Mouse (Mus musculus) testis, adult 2 months (tissue): ENCODE measurements around the gene Vezt. TPM values are rescaled to one million over a fixed set of nuclear protein-coding genes. Genes with fewer than 3 reads are reported as not detected.

ENCODE experiments used
- H3K27ac ChIP-seq: fragments of 200-500 bp; 2 replicates; pipeline ENCODE4 v1.5.1; 2012; ENCODE audit warnings: low read depth, low read length; ENCODE audit not compliant: control insufficient read depth, insufficient read depth
- H3K27me3 ChIP-seq: fragments of 200-500 bp; 2 replicates; pipeline ENCODE4 v1.6.1; 2012; ENCODE audit warnings: mild to moderate bottlenecking, low read length, moderate library complexity; ENCODE audit not compliant: control insufficient read depth, insufficient read depth
- H3K36me3 ChIP-seq: fragments of 200-500 bp; 2 replicates; pipeline ENCODE4 v1.6.1; 2012; ENCODE audit warnings: mild to moderate bottlenecking, low read length; ENCODE audit not compliant: control insufficient read depth, insufficient read depth
- H3K4me1 ChIP-seq: fragments of 200-500 bp; 2 replicates; pipeline ENCODE4 v1.6.1; 2012; ENCODE audit warnings: low read length; ENCODE audit not compliant: control insufficient read depth, insufficient read depth
- H3K4me3 ChIP-seq: fragments of 200-500 bp; 2 replicates; pipeline ENCODE4 v1.5.1; 2012; ENCODE audit warnings: low read depth, mild to moderate bottlenecking, low read length, moderate library complexity, mixed read lengths; ENCODE audit not compliant: control insufficient read depth
- CTCF ChIP-seq: fragments of 200-500 bp; IDR thresholded peaks from 2 replicates; pipeline ENCODE4 v1.5.1; 2012; ENCODE audit warnings: low read depth, mild to moderate bottlenecking, inconsistent platforms, low read length, moderate library complexity; ENCODE audit not compliant: control insufficient read depth, insufficient read depth, insufficient replicate concordance
- POLR2A ChIP-seq: fragments of 200-500 bp; IDR thresholded peaks from 2 replicates; pipeline ENCODE4 v1.6.1; 2012; ENCODE audit warnings: low read depth, mild to moderate bottlenecking, inconsistent platforms, low read length, moderate library complexity; ENCODE audit not compliant: control insufficient read depth
- polyA plus RNA-seq: library from polyadenylated mRNA; depleted of rRNA; stranded (reverse); fragments of >200 nt; gene quantifications from 2 replicates; pipeline ENCODE4 v1.2.3, GENCODE M21; 2012; rRNA removed

Vezt gene
- polyA plus RNA-seq = 25.3 and 33.7 TPM in 2 replicates

DNA sequence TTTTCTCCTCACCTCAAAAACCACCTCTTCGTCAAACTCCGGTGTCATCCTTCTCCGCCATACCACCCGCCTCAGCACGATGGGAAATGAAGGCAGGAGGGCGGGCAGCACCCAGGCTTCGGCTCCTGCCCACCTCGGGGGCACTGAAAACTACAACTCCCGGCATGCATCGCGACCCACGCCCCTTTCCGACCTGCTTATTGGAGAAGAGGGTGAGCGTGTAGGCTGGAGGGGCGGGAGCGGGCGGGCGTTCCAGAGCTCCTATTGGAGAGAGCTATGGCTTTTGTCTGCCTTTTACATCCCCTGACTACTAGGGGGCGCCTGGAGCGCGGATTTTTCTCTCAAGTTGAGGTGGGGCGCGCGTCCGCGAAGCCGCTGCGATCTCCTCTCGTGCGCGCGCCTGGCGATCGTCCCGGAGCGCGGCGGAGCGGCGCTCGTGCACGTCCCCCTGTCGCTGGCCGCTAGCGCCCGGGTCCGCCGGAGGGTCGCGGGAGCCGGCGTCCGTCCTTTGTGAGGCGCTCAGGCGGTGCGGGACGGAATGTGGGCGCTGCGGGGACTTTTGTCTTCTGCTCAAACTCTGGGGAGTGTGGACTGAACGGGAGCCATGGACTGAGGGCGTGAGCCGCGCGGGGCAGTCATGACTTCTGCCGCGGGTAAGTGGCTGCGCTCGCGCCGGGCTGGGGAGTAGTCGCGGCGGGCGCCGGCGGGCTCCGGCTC, at the start of gene Vezt, which contains the start of gene Fgd6:
TSS of gene Vezt (minus strand) at position 160 of the 717 bp plus-strand sequence.
TSS of gene Fgd6 (plus strand) at position 344 of the 717 bp plus-strand sequence.
- TF ChIP-seq POLR2A (peak; percentile 58), CTCF (no peak; the same call in 1 of the 2 replicates)
- no peaks in the 10 kb centered on the region; the same call in 1 of the 2 replicates for H3K4me1 ChIP-seq
- peak within 1 kb of the TSS; percentile 77 for H3K27ac ChIP-seq

DNA sequence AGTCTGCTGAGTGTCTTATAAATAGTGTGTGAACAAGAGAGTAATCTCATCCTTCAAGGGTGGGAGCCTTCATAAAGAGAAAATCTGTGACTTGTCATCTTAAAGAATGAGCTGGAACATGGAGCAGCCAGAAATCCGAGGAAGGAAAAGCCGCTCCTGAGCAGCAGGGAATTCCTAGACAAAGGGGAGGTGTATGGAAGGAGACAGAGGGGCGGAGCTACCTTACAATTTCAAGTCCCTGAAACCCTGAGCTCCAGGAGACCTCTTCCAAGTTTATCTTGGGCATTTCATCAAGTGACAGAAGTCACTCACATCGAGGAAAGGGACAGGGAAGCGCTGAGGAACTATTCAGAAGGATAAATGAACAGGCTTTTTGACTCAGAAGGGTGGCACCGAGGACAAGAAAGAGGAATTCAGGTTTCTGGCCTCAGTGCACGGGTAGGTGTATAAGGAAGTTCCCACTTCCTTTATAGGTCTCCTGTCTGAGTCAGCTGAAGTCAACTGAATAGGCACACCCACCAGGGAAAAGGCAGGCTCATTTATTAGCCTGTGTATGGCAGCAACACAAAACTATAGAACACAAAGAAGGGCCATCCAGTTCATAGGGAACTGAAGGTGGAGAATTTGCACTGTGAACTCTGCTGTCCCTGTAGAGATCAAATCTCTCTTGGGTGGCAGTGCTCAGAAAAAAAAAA, 46.6 kb upstream of the Vezt start:
- H3K27me3 ChIP-seq = no peaks in the 10 kb centered on the region
- H3K4me1 ChIP-seq = no peaks in the 10 kb centered on the region
- no peak overlapping the region for H3K4me3 ChIP-seq
- H3K36me3 ChIP-seq = no peaks in the 10 kb centered on the region
- no peak for TF ChIP-seq POLR2A
- TF ChIP-seq CTCF = no peak
- H3K27ac ChIP-seq = no peak overlapping the region

More for the DNA sequence above, at the start of gene Vezt, which contains the start of gene Fgd6:
- Histone ChIP-seq H3K27me3 (no peaks in the 10 kb centered on the region), H3K36me3 (no peaks in the 10 kb centered on the region), H3K4me3 (peak within 1 kb of the TSS; percentile 94)

DNA sequence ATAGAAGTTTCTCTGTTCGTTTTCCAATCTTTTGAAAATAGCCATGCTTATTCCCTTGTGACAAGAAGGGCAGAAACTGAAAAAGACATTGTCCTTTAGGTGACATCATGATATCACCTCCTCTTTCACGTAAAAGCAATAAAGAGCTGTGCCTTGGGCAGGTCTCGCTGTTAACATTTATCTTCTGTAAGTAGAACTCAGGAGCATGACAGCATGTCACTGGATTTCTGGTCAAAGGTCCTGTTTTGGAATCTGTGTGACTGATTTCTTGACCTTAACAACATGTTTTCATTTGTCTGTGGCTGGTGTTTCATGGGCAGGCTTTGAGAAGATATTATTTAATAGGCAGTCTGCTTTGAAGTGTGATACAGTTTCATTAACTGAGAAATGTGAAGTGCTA, 45.1 kb upstream of the Vezt start:
- Histone ChIP-seq H3K4me3 (no peak overlapping the region), H3K36me3 (no peaks in the 10 kb centered on the region), H3K27me3 (no peaks in the 10 kb centered on the region), H3K27ac (no peak overlapping the region), H3K4me1 (no peaks in the 10 kb centered on the region)
- TF ChIP-seq POLR2A (no peak), CTCF (no peak)

DNA sequence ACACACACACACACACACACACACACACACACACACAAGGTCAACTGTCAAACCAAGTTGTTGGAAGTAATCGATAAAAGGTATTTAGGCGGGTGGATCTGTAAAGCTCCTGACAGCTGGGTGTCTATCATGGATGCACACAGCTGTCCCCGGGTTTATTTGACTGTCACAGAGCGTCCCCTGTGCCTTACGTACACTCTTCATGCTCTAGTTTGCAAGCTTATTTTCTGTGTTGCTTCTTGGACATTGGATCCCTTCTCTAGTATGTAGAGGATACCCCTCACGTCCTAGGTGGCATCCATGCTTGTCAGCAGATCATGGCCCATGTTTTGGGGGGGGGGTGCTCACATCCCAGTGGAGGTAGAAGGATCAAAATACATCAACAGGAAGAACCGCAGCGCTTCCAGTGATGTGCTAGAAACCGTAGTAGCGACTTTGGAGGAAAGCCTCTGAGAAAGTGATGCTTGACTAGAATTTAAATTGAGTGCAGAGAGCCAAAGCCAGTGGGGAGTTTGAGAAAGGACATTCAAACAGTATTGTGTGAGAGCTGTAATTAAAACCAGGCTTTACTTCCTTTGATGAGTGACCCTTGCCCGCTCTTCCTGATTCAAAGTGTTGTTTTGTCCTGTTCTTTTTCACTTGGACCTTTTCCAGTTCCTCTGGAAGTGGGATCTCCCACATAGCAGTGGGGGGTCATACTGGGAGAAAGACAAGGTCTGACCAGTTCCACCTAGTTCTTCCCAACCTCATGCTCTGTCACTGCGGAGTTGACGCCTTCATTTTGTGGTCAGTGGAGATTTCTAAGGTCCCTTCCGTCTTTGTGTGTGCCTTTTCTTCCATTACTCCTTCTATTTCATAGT, 41.6 kb upstream of the Vezt start:
- Histone ChIP-seq H3K27ac (no peak overlapping the region), H3K36me3 (no peaks in the 10 kb centered on the region), H3K4me3 (no peak overlapping the region), H3K4me1 (no peaks in the 10 kb centered on the region), H3K27me3 (no peaks in the 10 kb centered on the region)
- no peak for TF ChIP-seq POLR2A
- no peak for TF ChIP-seq CTCF

DNA sequence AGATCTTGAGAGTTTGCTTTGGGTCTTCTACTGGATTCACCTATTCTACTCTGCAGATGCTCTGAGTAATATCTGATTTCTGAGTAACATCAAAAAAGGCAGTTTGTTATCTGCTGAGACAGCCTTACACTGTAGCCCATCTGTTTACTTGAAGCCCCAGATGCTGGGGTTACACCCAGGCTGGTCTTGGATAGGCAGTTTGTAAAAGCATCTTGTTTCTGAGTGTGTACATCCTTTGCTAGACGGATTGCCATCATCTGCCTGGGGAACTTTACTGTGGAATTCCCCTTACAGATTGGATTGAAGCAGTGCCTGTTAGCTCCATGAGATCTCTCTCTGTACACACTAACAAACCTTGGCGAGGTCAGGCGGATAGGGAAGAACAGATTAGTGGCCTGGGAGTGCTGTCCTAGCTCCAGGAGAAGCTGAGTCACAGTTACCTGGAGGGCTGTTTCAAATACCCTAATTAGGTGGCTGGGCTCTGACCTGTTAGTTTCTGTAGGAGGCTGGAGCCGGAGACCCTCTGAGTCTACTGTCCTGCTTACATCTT, 37.4 kb upstream of the Vezt start:
- Histone ChIP-seq H3K4me3 (no peak overlapping the region), H3K27ac (no peak overlapping the region), H3K4me1 (no peaks in the 10 kb centered on the region; the same call in 1 of the 2 replicates), H3K27me3 (no peaks in the 10 kb centered on the region), H3K36me3 (no peaks in the 10 kb centered on the region)
- TF ChIP-seq CTCF = no peak
- TF ChIP-seq POLR2A = no peak

DNA sequence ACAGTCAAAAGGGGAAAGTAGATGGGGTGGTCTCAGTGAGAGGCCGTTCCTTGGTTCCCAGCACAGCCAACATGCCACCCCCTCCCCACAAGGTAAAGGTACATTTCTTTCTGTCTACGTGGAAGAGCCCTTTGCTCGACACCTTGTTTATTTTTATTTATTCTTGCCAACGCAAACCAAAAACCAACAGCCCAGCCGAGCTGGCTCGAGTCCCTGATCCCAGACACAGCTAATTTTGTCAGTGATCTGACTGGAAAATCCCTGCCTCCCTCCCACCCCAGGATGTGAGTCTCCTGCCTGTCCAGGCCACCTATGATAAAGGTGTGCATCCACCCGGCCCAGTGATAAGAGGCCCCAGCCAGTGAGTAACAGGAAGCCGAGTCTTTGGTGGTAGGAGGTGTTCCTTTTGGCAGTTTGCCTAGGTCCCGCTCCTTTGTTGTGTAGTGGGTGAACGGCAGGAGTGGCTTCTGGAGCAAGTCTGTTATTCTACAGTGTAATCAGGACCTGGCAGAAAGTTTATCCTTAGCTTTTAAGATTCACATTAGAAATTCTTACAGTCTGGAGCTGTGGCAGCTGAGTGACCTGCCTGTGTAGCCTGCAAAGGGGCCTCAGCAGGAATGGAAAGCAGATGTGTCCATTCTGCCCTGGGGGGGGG, 36.8 kb upstream of the Vezt start:
- TF ChIP-seq POLR2A = no peak
- no peak for TF ChIP-seq CTCF
- Histone ChIP-seq H3K36me3 (no peaks in the 10 kb centered on the region), H3K4me1 (no peaks in the 10 kb centered on the region; the same call in 1 of the 2 replicates), H3K4me3 (no peak overlapping the region), H3K27ac (no peak overlapping the region), H3K27me3 (no peaks in the 10 kb centered on the region)
